Mouse (Mus musculus) cerebellum, postnatal 14 days (tissue): ENCODE measurements around the gene Cd82.
A peak's percentile ranks its signal among the peaks of the same experiment; 100 is the strongest.

Experiments
- DNase-seq, 2 experiments: peaks; one replicate each; pipeline ENCODE4 v3.0.0; 2021; ENCODE audit warnings: mixed read lengths in 2 of 2

Cd82 gene

GRCm38 (mm10) chr2:93443106-93443505, 19.8 kb downstream of the Cd82 start:
- DNase-seq, result no peak

DNA sequence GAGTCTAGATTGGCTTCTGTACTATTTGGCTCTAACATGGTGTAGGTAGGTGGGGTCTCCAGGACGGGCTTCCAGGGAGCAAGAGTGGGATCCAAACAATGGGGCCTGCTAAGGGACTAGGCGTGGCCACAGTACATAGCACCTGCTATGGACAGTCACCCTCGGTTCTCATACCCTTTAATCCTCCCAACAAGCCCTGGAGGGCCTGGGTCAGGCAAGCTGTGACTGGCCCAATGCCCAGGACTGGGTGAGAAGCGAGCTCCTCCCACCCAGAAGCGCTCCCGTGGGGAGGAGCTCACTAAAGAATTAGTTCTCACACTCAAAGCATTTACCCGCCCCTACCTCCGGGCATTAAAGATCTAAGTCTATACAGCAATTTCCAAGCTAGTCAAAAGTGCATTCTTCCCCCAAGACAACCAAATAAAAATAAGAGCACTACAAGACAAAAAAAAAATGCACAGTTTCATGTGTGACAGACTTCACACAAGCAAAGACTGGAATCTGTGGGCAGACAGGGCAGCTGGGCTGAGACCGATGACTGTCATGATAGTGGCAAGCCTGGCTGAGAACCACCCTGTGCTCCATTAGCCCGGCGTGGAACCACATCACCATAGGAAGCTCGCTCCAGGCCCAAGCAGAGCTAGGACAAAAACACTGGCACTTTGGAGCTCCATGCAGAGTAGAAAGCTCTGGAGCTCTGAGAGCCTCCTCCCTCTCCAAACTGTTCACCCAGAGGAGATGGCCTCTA, 23.0 kb downstream of the Cd82 start:
- DNase-seq, result peak; percentile 55 to 58

GRCm38 (mm10) chr2:93439352-93439771, 23.6 kb downstream of the Cd82 start:
- no peak for DNase-seq

- no peak for DNase-seq
Measured at GRCm38 (mm10) chr2:93438335-93438734, 24.6 kb downstream of the Cd82 start.

DNA sequence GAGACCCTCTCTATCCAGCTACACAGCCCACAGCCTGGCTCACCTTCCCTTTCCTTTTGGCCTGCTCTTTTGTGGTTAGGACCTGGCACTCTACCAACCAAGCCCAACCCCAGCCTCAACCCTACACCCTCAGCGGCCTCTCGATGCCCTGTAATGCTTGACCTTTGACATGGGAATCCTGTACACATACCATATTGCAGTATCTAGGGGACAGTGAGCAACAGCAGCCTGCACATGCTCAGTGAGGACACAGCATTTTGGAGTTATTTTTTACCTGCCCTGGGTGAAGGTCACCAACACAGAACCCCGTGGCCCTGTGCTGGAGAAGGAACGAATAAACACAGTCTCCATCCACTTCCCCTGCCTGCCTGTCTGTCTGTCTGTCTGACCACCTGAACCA, 27.4 kb downstream of the Cd82 start:
- no peak for DNase-seq

DNA sequence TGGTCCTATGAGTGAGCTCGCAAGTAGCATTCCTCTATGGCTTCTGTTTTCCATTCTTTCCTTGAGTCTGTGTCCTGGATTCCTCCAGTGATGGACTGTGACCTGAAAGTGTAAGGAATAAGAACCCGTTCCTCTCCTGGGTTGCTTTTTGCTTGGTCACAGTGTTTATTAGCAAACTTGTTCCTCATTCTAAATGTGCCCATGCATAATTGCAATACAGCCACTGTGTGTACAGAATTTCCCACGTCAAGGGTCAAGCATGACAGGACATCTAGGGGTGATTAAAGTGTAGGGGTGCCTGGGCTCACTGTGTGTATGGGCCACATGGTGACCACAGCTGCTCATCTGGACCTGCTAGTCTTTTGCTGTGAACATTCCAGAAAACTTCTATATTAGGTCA, 28.0 kb downstream of the Cd82 start:
- DNase-seq, result no peak

DNA sequence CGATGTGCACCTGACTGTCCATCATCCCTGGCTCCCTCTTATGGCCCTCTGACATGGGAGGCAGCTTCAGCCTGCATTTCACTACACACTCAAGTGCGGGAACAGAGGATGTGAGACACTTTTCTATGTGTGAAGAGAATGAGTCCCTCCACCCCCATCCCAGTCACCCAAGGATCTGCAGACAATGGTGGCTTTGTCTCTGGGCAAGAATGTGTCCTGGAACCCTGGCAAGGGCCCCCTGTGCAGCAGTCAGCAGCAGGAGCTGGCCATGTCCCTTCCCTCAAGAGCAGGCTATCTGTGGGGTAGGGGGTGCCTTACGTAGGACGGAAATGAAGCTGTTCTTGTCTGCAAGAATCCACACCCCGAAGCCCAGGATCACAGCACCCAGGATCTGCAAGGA, 29.4 kb downstream of the Cd82 start:
- no peak for DNase-seq

DNA sequence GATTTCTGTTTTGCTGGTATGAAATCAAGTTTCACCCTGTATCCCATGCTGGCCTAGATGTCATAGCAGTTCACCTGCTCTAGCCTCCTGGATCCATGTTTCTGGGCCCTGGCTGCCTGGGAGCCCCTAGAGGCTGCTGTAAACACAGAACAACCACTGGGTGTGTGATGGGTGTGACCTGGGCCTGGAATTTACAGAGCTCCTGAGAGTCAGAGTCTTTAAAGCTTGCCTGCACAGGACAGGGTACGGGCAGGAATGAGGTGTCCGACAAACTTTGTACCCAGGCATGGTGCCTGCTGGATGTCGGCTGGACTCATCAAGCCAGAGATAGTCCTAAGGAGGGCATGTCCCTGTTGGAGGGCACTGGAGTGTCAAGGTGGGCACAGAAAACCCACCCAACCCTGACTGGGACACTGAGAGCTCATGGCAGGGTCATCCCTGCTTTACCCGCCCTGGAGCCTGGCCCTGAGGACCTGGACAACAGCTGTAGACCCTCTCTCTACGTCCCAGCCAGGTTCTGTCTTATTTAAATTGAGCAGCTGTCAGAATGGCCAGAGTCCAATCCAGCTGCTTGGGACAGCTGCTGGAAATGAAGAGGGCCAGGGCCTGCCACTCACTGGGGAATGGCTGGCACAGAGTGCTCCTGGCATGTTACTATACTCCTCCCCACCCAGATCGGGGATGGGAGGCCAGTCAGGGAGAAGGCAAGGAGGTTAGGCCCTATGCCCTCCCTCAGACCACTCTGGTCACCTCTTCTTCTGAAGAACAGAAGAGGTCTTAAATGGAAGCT, 30.1 kb downstream of the Cd82 start:
- no peak for DNase-seq

DNA sequence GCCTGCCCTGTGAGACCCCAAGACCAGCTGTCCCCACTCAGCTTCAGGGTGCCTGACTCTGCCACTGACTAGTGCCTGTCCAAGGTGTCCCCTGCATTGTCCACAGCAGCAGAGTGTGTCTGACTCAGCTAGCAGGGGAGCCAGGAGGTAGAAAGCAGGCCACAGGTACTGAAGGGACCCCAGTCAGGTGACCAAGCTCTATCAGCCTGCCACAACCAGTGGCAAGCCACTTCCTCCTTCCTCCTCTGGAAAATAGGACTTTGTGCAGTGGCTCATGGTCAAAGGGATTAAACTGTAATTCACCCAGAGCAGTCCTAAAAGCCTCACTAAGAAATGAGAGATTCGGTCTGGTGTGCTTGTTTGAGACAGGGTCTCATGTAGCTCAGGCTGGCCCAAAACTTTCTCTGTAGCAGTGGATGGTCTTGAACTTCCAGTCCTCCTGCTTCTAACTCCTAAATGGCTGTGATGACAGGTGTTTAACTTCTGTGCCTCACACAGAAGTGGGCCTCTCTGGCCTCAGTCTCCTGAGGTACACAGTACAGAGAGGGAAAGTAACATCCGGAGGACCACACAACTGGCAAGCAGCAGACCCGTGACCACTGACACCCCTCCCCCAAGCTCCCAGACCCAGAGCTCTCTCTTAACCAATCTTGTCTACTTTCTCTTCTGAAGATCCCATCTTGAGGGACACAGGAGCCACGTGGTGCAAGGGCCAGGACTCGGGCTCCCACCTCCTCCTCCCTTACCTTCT, 31.2 kb downstream of the Cd82 start:
- no peak for DNase-seq

DNA sequence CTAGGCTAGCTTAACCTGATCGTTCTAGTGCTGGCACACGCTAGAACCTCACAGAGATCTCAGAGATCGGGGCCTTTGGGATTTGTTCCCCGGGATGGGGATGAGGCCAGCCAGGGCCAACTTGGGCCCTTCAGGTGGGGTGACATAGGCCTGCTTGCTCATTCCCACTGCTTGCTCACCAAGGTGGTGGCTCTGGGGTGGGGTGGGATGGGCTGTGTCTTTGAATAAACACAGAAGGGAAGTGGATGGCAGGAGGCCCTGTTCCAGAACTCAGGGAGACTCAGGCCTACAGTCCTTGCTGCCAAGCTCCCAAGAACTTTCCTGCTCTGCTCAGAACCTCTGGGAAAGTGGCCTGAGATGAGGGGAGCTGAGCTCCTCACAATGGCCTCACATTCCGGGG, 31.9 kb downstream of the Cd82 start:
- no peak for DNase-seq

- no peak for DNase-seq
Measured at GRCm38 (mm10) chr2:93428004-93428531, 34.9 kb downstream of the Cd82 start.

DNA sequence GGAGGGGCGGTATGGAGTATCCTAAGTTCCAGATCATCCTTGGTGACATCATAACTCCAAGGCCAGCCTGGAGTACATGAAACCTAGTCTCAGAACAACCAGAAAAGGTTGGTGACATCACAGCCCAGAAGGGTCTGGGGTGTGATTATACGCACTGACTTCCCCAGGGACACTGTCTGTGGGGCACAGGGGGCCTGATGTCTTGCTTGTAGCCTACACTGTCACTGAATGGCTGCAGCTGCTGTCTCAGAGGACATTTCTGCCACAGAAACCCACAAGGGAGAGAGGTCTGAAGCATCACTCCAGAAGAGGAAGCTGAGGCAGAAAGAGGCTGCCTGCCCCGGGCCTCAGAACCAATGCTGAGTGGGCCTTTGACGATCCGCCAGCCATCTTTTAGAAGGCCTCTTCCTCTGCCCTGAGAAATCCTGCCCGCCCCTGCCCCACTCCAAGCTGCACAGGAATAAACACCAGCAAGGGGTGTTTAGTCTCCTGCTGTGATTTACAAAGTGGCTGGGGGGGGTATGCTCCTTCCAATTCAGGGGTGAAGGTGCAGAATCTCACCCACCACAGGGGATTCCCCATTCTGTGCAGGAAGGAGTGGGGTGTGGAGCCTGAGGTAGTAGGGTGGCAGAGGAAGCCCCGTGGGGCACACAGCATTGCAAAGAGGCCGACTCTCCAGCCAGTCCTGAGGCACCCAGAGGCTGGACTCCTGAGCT, 35.8 kb downstream of the Cd82 start:
- no peak for DNase-seq

DNA sequence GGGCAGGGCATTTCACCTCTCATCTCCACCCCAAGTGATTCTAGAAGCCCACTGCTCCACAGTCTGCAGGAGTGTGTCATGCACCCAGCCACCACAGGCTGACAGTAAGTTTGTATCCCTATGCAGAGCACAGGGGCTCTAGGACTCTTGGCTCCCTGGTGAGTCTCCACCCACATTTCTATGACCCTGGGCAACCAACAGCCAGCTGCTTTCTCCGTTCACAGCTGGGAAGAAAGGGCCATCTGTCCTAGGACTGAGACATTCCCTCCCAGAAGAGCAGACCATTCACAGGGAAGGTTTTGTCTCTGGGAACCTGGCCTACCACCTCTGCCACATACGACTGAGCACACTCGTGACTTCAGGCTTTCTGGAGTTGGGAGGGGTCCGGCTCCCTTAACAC, 37.1 kb downstream of the Cd82 start:
- no peak for DNase-seq

GRCm38 (mm10) chr2:93424307-93424984, 38.5 kb downstream of the Cd82 start:
- no peak for DNase-seq

DNA sequence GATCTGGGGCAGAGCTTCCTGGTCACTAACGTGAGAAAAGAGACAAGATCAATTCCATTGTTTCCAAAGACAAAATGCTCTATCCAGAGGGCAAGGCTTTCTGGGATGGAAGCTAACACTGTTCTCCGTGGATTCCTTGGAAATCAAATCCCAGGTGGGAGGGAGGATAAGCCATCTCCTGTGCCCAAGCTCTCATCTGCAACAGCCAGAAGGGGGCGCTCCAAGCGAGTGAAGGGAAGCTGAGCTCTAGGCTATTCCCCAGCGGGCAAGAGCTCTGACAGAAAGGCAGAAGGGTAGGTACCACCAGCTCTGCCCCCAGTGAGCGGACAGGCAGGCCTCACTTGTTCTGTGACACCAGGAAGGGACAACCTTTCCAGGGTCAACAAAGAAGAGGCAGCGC, 41.6 kb downstream of the Cd82 start:
- peak; percentile 77 to 89 for DNase-seq

DNA sequence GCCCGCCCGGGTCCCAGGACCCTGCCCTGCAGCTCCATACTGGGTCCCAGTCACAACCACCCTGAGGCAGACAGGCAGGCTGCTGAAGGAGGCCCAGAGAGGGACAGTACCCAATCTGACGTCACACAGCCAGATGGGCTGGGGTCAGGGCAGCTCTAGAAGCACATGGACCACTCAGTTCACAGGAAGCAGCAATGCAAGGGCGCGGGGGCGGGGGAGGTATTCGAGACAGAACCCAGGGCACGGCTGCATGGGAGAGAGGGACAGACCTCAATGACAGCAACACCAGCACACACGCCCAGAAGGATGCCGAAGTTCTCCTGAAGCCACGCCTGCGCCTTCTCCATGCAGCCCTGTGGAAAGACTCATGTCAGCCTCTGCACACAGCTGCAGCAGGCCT, 43.0 kb downstream of the Cd82 start:
- DNase-seq, result no peak

GRCm38 (mm10) chr2:93418396-93418795, 44.5 kb downstream of the Cd82 start:
- peak; percentile 90 to 94 for DNase-seq

- no peak for DNase-seq
Measured at GRCm38 (mm10) chr2:93416874-93417709, 45.8 kb downstream of the Cd82 start.

GRCm38 (mm10) chr2:93415281-93415680, 47.7 kb downstream of the Cd82 start:
- peak; percentile 49 to 74 for DNase-seq

GRCm38 (mm10) chr2:93414163-93414562, 48.8 kb downstream of the Cd82 start:
- DNase-seq, result no peak
